Mouse (Mus musculus) erythroblast, adult 5-6 weeks (primary cell): Measurements from ENCODE around the gene Rbbp8nl. TPM values are rescaled to one million over a fixed set of nuclear protein-coding genes. Genes with fewer than 3 reads are reported as not detected.

Source experiments
- ATAC-seq: replicated peaks from 2 replicates; pipeline ENCODE4 v1.8.0; 2016; ENCODE audit warnings: moderate number of reproducible peaks, mild to moderate bottlenecking, moderate TSS enrichment, inconsistent platforms; ENCODE audit not compliant: poor library complexity, low FRiP score, severe bottlenecking
- total RNA-seq, 2 experiments: library from RNA; stranded (forward) in 1 of 2; stranded (reverse) in 1 of 2; fragments of 150-400 nt in 1 of 2; fragments of 200-764, 138-1000 nt in 1 of 2; gene quantifications; 2 replicates each; pipeline versions ENCODE4 v1.2.3 to v1.2.4; 2015 to 2017; ENCODE audit warnings: low replicate concordance in 2 of 2

Rbbp8nl gene
- total RNA-seq, 2 experiments from 2014 or later = not detected

DNA sequence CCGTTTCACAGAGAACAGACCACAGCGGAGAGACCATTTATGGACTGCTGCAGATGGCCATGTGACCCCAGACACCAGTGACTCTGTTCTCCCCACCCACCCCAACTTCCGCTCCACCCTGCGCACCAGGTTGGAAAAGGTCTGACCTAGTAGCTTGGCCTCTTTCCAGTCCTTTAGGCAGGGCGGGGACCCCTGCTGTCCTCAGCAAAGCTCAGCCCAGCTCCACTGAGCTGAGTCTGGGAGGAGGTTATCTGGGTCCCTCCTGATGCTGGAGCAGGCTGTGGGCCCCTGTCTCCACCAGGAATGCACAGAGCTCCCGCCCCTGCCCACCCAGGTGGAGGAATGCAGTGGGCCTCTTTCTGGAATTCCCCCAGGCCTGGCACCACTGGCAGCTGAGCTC lies 54.7 kb downstream of the Rbbp8nl start:
- ATAC-seq = no peak

DNA sequence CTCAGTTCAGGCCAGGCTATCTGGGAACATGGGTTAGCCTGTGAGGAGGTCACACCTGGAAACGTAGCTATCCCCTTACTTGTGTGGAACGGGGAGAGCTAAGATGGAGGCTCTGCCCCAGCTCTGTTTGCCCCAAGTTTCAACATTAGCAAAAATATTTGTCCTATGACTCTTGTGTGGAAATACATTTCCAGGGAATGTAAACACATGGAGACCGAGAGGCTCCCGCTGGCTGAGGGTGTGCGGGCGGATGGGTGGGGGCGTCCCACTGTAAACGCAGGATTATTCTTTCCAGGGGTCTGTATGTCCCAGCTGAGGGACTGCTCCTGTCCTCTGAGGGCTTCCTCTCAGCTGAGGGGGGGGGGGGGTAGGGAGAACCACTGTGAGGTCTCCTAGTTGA lies 55.3 kb downstream of the Rbbp8nl start:
- no peak for ATAC-seq

DNA sequence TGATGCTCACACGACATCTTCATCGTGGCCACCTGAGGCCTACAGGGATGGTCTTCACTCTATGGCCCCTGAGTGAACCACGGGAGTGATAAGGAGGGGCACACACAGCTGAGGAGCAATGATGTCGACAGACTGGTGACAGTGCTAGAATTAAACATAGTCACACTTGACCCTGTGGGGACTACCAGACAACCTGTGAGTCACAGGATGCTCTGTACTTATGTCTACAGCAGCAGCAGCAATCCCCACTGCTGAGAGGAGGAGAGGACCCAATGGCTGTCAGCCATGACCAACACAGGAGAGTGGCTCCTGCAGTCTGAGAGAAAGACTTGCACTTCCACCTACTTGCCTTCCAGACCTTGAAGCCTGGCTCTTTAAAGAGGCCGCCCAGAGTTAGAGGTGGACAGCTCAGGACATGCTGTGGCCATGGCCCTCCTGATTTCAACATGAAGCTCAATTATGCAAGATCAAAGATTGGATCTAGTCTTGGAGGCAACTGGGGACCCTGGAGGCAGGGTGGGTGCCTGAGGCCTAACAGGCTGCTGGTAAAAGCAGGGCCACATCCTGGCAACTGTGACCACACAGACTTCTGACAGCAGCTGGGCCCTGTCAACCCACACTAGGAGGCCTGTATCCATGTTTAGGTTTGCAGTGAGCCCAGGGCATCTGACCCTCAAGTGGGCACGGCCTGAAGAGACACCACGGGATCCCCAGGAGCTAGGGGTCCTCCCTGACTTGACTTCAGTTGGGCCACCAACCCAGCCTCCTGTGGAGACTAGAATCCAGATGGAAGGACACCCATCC lies 56.4 kb downstream of the Rbbp8nl start:
- no peak for ATAC-seq

DNA sequence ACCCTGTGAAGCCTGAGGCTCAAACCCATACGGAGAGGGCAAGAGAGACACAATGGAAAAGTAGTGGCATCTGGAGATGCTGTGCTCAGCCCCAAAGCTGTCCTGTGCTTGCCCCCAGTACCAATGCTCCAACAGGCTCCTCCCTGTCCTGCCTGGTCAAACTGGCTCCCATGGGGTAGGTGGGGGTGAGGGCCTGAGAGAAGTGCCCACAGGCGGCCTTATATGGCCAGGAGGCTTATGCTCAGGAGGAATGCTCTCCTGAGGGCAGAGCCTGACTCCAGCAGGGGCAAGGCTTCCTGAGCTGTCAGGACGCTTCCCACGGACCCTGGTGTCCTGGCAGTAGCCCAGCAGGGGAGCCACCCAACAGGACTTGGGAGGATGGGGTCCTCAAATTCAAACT lies 59.2 kb downstream of the Rbbp8nl start:
- ATAC-seq = no peak

DNA sequence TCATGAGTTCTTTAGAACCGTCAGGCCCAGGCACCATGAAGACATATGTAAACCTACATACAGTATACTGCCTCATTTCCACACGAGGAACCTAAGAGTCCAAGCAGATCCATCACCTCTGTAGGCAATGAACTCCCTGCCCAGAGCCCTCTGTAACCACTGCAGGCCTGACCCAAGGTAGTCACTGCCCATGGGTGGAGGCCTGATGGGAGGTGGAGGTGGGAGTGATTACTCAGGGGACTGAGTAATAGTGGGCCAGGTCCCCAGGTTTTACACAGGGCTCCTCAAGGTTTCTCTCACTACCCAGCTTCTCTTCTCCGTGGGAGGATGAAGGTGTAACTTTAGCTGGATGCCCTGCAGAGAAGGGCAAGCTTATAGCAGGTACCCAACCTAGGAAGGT lies 60.5 kb downstream of the Rbbp8nl start:
- no peak for ATAC-seq

DNA sequence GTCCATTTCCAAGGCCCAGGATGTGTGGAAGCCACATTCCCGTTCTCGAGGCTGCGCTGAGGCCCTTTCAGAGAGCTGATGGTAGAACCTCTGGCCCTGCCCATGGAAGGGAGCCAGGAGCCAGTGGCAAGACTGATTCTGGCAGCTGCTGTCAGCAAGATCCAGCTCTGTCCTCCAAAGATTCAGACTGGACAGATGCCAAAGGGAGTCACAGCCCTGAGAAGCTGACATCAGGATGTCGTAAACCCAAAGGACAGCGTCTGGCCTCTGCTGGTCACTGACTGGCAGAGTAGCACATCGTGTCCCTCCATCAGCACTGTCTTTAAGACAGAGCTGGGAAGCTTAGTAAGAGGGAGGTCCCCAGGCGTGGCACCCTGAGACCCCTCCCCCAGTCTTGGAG lies 61.1 kb downstream of the Rbbp8nl start:
- ATAC-seq = no peak

DNA sequence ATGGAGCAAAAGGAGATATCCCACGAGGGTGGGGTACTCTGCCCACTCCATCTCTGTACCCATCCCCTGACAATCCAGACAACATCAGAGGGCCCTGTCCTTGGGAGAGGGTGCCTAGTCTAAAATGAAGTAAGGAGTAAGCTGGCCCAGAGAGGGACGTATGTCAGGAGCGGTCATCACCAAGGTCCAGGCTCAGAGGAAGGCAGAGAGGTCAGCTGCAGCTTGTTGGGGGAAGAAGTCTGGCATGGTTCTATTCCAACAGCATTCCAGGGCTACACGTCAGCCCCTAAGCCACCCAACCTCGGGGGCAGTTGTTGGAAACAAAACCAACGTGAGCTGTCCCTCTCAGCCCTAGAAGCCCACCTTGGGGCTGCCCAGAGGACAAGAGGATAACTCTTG lies 61.6 kb downstream of the Rbbp8nl start:
- no peak for ATAC-seq

Other genes starting within 250 kb of the Rbbp8nl start
- gene Psma7, start 247.4 kb downstream of the Rbbp8nl start, total RNA-seq (2015; ENCODE audit: low replicate concordance) = 66.3 and 90.5 TPM in 2 replicates
- gene Psma7, start 247.4 kb downstream of the Rbbp8nl start, total RNA-seq (2017; ENCODE audit: low replicate concordance) = 48.8 and 90.3 TPM in 2 replicates
- not detected in 2 replicates for gene Ss18l1, start 247.4 kb downstream of the Rbbp8nl start, total RNA-seq (2015; ENCODE audit: low replicate concordance)
- 0.34 and 0.84 TPM in 2 replicates for gene Ss18l1, start 247.4 kb downstream of the Rbbp8nl start, total RNA-seq (2017; ENCODE audit: low replicate concordance)
- not detected in 2 replicates for gene Mtg2, start 219.3 kb downstream of the Rbbp8nl start, total RNA-seq (2015; ENCODE audit: low replicate concordance)
- 2.8 and 4.9 TPM in 2 replicates for gene Mtg2, start 219.3 kb downstream of the Rbbp8nl start, total RNA-seq (2017; ENCODE audit: low replicate concordance)
- not detected in 2 replicates for gene Hrh3, start 185.4 kb downstream of the Rbbp8nl start, total RNA-seq (2015; ENCODE audit: low replicate concordance)
- not detected in 2 replicates for gene Hrh3, start 185.4 kb downstream of the Rbbp8nl start, total RNA-seq (2017; ENCODE audit: low replicate concordance)
- gene Osbpl2, start 170.6 kb downstream of the Rbbp8nl start, total RNA-seq (2015; ENCODE audit: low replicate concordance) = 8.2 and 10.0 TPM in 2 replicates
- gene Osbpl2, start 170.6 kb downstream of the Rbbp8nl start, total RNA-seq (2017; ENCODE audit: low replicate concordance) = 9.2 and 15.2 TPM in 2 replicates
- gene Adrm1, start 118.4 kb downstream of the Rbbp8nl start, total RNA-seq (2015; ENCODE audit: low replicate concordance) = 13.3 and 28.6 TPM in 2 replicates
- gene Adrm1, start 118.4 kb downstream of the Rbbp8nl start, total RNA-seq (2017; ENCODE audit: low replicate concordance) = 8.5 and 23.9 TPM in 2 replicates
- 1.7 TPM in 1 of 2 replicates, not detected in the other for gene Lama5, start 64.0 kb downstream of the Rbbp8nl start, total RNA-seq (2015; ENCODE audit: low replicate concordance)
- 0.09 and 0.14 TPM in 2 replicates for gene Lama5, start 64.0 kb downstream of the Rbbp8nl start, total RNA-seq (2017; ENCODE audit: low replicate concordance)
- gene Rps21, start 32.5 kb downstream of the Rbbp8nl start, total RNA-seq (2015; ENCODE audit: low replicate concordance) = 363 and 447 TPM in 2 replicates
- 275 and 320 TPM in 2 replicates for gene Rps21, start 32.5 kb downstream of the Rbbp8nl start, total RNA-seq (2017; ENCODE audit: low replicate concordance)
- 2.5 and 4.6 TPM in 2 replicates for gene Cables2, start 16.4 kb downstream of the Rbbp8nl start, total RNA-seq (2015; ENCODE audit: low replicate concordance)
- 2.7 and 4.9 TPM in 2 replicates for gene Cables2, start 16.4 kb downstream of the Rbbp8nl start, total RNA-seq (2017; ENCODE audit: low replicate concordance)
- not detected in 2 replicates for gene Gata5, start 44.8 kb upstream of the Rbbp8nl start, total RNA-seq (2015; ENCODE audit: low replicate concordance)
- gene Gata5, start 44.8 kb upstream of the Rbbp8nl start, total RNA-seq (2017; ENCODE audit: low replicate concordance) = not detected in 2 replicates
- gene Slco4a1, start 166.4 kb upstream of the Rbbp8nl start, total RNA-seq (2015; ENCODE audit: low replicate concordance) = 4.4 and 4.6 TPM in 2 replicates
- gene Slco4a1, start 166.4 kb upstream of the Rbbp8nl start, total RNA-seq (2017; ENCODE audit: low replicate concordance) = 2.4 and 3.2 TPM in 2 replicates
- gene Ntsr1, start 210.1 kb upstream of the Rbbp8nl start, total RNA-seq (2015; ENCODE audit: low replicate concordance) = not detected in 2 replicates
- not detected in 2 replicates for gene Ntsr1, start 210.1 kb upstream of the Rbbp8nl start, total RNA-seq (2017; ENCODE audit: low replicate concordance)